Mouse (Mus musculus) lung, postnatal 36 days (tissue): ENCODE measurements around the gene Baiap2l2.
"Not testable (repeated sequence)": the region's sequence is repeated elsewhere in the genome, so short reads cannot be mapped to it uniquely, and the experiment has no call there.

Source experiments
- DNase-seq: peaks from one replicate; pipeline ENCODE4 v3.0.0; 2022; ENCODE audit warnings: mixed read lengths

The Baiap2l2 gene

GRCm38 (mm10) chr15:79254661-79255060, 30.7 kb downstream of the Baiap2l2 start, which contains the start of gene Slc16a8:
Gene Slc16a8 (minus strand): TSS chr15:79254761.
- DNase-seq = no peak

GRCm38 (mm10) chr15:79252580-79252979, 32.8 kb downstream of the Baiap2l2 start:
- no peak for DNase-seq

- DNase-seq = no peak
Measured at GRCm38 (mm10) chr15:79251781-79252491, 33.4 kb downstream of the Baiap2l2 start.

GRCm38 (mm10) chr15:79251168-79251567, 34.2 kb downstream of the Baiap2l2 start:
- DNase-seq = no peak

- no peak for DNase-seq
Measured at GRCm38 (mm10) chr15:79250236-79250635, 35.1 kb downstream of the Baiap2l2 start.

- no peak for DNase-seq
Measured at GRCm38 (mm10) chr15:79245321-79245720, 40.0 kb downstream of the Baiap2l2 start.

GRCm38 (mm10) chr15:79244071-79244893, 41.1 kb downstream of the Baiap2l2 start:
- DNase-seq = peak; percentile 52

- DNase-seq = peak; percentile 98
Measured at GRCm38 (mm10) chr15:79243234-79244042, 41.9 kb downstream of the Baiap2l2 start.

- no peak for DNase-seq
Measured at GRCm38 (mm10) chr15:79242574-79243233, 42.6 kb downstream of the Baiap2l2 start.

- DNase-seq = no peak
Measured at GRCm38 (mm10) chr15:79238036-79238435, 47.3 kb downstream of the Baiap2l2 start.

- no peak for DNase-seq
Measured at GRCm38 (mm10) chr15:79235268-79235667, 50.1 kb downstream of the Baiap2l2 start.

GRCm38 (mm10) chr15:79229058-79229821, 56.1 kb downstream of the Baiap2l2 start, which contains the start of the genes Pick1 and Gm49486:
Gene Pick1 (plus strand): TSS chr15:79229173.
Gene Gm49486 (plus strand): TSS chr15:79229391.
- peak; percentile 91 for DNase-seq

- not testable (repeated sequence) for DNase-seq
Measured at GRCm38 (mm10) chr15:79225780-79226179, 59.6 kb downstream of the Baiap2l2 start.

GRCm38 (mm10) chr15:79224685-79225084, 60.7 kb downstream of the Baiap2l2 start:
- DNase-seq = peak; percentile 90

GRCm38 (mm10) chr15:79223641-79224040, 61.7 kb downstream of the Baiap2l2 start:
- no peak for DNase-seq

- DNase-seq = no peak
Measured at GRCm38 (mm10) chr15:79219572-79219971, 65.8 kb downstream of the Baiap2l2 start.

GRCm38 (mm10) chr15:79216191-79216590, 69.1 kb downstream of the Baiap2l2 start:
- DNase-seq = no peak

GRCm38 (mm10) chr15:79213591-79213990, 71.7 kb downstream of the Baiap2l2 start:
- DNase-seq = peak; percentile 34

GRCm38 (mm10) chr15:79212750-79213446, 72.4 kb downstream of the Baiap2l2 start:
- DNase-seq = no peak

- no peak for DNase-seq
Measured at GRCm38 (mm10) chr15:79210357-79210756, 75.0 kb downstream of the Baiap2l2 start.
